Mouse (Mus musculus) cortical plate, adult 2 months (tissue): ENCODE results near the gene Wdr78. TPM values are rescaled to one million over a fixed set of nuclear protein-coding genes. Genes with fewer than 3 reads are reported as not detected.
A peak's percentile ranks its signal among the peaks of the same experiment; 100 is the strongest.

Source experiments
- H3K27ac ChIP-seq: fragments of 200-500 bp; 2 replicates; pipeline ENCODE4 v1.5.1; 2012; ENCODE audit warnings: low read length, control low read depth, inconsistent platforms; ENCODE audit not compliant: insufficient read depth
- H3K4me1 ChIP-seq: fragments of 200-500 bp; 2 replicates; pipeline ENCODE4 v1.6.1; 2011; ENCODE audit warnings: low read length; ENCODE audit not compliant: control insufficient read depth, insufficient read depth
- H3K4me3 ChIP-seq: fragments of 200-500 bp; 2 replicates; pipeline ENCODE4 v1.5.1; 2011; ENCODE audit warnings: mild to moderate bottlenecking, low read length, control low read depth; ENCODE audit not compliant: insufficient read depth
- CTCF ChIP-seq: fragments of 200-500 bp; IDR thresholded peaks from 2 replicates; pipeline ENCODE4 v1.5.1; 2011; ENCODE audit warnings: mild to moderate bottlenecking, control low read depth, low read length; ENCODE audit not compliant: insufficient read depth; ENCODE audit errors: extremely low read depth
- POLR2A ChIP-seq: fragments of 200-500 bp; IDR thresholded peaks from 2 replicates; pipeline ENCODE4 v1.6.1; 2011; ENCODE audit warnings: mild to moderate bottlenecking, low read length, control low read depth; ENCODE audit not compliant: insufficient read depth; ENCODE audit errors: extremely low read depth
- polyA plus RNA-seq: library from polyadenylated mRNA; depleted of rRNA; stranded (reverse); fragments of >200 nt; gene quantifications from 2 replicates; pipeline ENCODE4 v1.2.3, GENCODE M21; 2012

Wdr78 gene
- polyA plus RNA-seq, 1 experiment: 6.8 TPM

- TF ChIP-seq POLR2A: no peak
- TF ChIP-seq CTCF: no peak
- peak overlapping the region; percentile 42; the same call in 1 of the 2 replicates for H3K4me3 ChIP-seq
- no peak overlapping the region for H3K27ac ChIP-seq
- H3K4me1 ChIP-seq: peaks cover 6% of the 10 kb centered on the region; the same call in 1 of the 2 replicates
These were observed 6.0 kb upstream of the Wdr78 start for GRCm38 (mm10) chr4:103120395-103120794.

DNA sequence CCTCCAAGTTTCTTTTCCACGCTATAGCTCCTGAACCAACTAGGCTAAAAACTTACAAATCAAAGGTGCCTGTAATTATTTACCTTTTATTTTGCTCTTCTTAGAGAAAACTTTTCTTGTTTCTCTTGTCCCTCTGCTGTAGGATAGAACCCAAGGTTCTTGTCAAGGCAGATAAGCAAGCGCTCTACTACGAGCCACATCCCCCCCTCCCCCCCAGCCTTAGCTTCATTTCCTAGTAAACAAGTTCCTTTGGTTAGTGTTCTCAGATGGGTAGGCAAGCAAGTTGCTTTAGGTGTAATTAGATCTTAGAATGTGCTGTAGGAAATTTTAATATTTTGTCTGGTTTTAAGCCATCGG, 5.7 kb upstream of the Wdr78 start:
- Histone ChIP-seq H3K4me3 (peak overlapping the region; percentile 42), H3K27ac (peak overlapping the region; percentile 60), H3K4me1 (peaks cover 7% of the 10 kb centered on the region; the same call in 1 of the 2 replicates)
- no peak for TF ChIP-seq CTCF
- no peak for TF ChIP-seq POLR2A

DNA sequence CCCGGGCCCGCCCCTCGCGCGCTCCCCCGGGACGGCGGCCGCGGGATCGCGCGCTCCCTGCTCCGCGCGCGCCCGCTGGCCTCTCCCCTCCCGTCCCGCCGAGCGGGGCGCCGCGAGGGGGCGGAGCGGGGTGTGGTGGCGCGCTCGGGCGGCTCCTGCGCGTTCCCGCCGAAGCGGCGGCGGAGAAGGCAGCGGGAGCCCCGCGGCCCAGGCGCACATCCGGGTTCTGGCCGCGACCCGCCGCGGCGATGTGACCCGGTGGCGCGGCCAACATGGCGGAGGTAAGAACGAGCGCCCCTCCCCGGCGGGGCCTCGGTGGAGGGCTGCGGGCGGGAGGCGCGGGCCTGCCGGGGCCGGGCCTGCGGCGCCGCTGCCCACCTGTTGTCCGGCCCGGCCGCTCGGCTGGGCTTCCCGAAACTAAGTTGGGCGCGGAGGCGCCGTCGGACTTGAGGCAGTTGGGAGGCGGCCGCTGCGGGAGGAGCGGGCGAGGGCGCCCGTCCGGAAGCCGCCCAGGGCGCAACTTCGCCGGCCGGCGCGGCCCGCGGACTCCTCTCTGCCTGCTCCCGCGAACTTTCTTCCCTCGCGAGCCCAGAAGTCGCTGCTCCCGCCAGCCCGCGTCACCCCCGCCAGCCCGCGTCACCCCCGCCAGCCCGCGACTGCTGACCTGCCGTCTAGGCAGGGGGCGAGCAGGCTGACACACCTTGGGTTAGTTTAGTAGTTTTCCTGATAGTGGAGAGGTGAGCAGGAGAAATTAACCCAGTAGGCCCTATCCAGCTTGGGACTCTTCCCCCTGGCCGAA, 5.1 kb upstream of the Wdr78 start:
- Histone ChIP-seq H3K4me3 (peak overlapping the region; percentile 42), H3K4me1 (peaks cover 7% of the 10 kb centered on the region; the same call in 1 of the 2 replicates), H3K27ac (peak overlapping the region; percentile 99)
- TF ChIP-seq CTCF: no peak
- 0 out of 2 replicates have a peak, but pooled peaks have one; percentile 38 for TF ChIP-seq POLR2A

- no peak for TF ChIP-seq CTCF
- TF ChIP-seq POLR2A: no peak
- Histone ChIP-seq H3K4me3 (peak overlapping the region; percentile 42), H3K4me1 (peaks cover 7% of the 10 kb centered on the region; the same call in 1 of the 2 replicates), H3K27ac (no peak overlapping the region)
These were observed 4.5 kb upstream of the Wdr78 start for GRCm38 (mm10) chr4:103118888-103119228.

DNA sequence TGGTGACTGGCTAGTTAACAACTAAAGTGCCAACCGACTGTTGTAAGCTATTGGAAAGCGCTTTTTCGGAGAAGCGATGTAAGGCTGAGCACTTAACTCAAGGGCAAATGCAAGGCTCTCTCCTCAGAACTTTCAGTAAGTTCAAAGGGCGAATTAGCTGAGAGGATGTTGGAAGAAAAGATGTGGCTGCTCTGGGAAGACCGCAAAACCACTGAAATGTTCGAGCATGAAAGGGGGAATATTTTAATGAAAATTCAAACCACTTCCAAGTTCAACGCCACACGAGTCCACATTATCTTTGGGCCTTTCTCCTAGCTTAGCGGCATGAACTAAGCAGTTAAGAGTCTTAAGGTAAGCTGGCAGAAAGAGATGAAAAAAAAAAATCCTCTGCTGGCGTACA, 953 bp downstream of the Wdr78 start:
- Histone ChIP-seq H3K27ac (no peak overlapping the region), H3K4me3 (peak overlapping the region; percentile 80), H3K4me1 (peaks cover 8% of the 10 kb centered on the region; the same call in 1 of the 2 replicates)
- no peak for TF ChIP-seq CTCF
- TF ChIP-seq POLR2A: no peak

- no peak for TF ChIP-seq CTCF
- no peak for TF ChIP-seq POLR2A
- peaks cover 8% of the 10 kb centered on the region; the same call in 1 of the 2 replicates for H3K4me1 ChIP-seq
- H3K27ac ChIP-seq: no peak overlapping the region
- H3K4me3 ChIP-seq: no peak overlapping the region; the same call in 1 of the 2 replicates
These were observed 1.7 kb downstream of the Wdr78 start for GRCm38 (mm10) chr4:103112651-103113050.

DNA sequence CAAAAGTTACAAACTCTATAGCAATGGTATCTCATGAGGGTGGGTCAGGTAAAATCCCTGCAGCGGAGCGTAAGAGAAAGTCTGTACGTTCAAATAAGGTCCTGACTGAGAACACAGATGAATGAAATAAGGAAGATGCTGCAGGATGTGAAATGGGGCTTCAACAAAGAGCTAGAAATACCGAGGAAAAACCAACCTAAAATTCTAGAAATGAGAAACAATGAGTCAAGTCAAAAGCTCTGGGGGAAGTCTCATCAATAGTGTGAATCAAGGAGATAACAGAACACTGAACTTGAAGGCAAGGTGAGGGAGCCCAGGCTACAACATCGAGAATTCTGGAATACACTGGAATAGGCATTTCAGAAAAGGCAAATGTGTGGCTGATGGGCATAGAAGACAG, 15.8 kb downstream of the Wdr78 start:
- TF ChIP-seq CTCF (no peak), POLR2A (no peak)
- H3K4me1 ChIP-seq: no peaks in the 10 kb centered on the region
- H3K4me3 ChIP-seq: no peak overlapping the region
- H3K27ac ChIP-seq: no peak overlapping the region

- Histone ChIP-seq H3K4me3 (no peak overlapping the region), H3K27ac (no peak overlapping the region), H3K4me1 (no peaks in the 10 kb centered on the region)
- no peak for TF ChIP-seq POLR2A
- no peak for TF ChIP-seq CTCF
These were observed 18.4 kb downstream of the Wdr78 start for GRCm38 (mm10) chr4:103095921-103096320.

GRCm38 (mm10) chr4:103085237-103085636, 29.1 kb downstream of the Wdr78 start:
- no peaks in the 10 kb centered on the region for H3K4me1 ChIP-seq
- H3K4me3 ChIP-seq: no peak overlapping the region
- no peak for TF ChIP-seq CTCF
- no peak for TF ChIP-seq POLR2A
- H3K27ac ChIP-seq: no peak overlapping the region

DNA sequence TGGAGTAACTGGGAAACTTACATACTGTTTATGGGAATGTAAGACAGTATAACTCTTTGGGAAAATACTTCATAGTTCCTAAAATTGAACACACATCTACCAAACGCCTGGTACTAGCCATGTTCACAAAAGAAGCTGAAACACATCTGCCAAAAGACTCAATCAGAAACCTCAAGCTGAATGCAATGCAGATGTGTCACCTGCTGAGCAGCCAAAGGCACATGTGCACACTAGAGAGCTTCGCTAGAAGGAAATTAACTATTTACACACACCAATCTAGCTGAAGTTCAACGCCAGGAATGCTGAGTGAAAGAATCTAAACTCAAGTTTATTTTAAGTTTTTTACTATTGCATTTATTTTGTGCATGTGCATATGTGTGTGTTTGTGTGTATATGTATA, 43.7 kb downstream of the Wdr78 start:
- H3K27ac ChIP-seq: no peak overlapping the region
- H3K4me1 ChIP-seq: no peaks in the 10 kb centered on the region
- TF ChIP-seq POLR2A (no peak), CTCF (no peak)
- no peak overlapping the region for H3K4me3 ChIP-seq
